Mouse (Mus musculus): ENCODE data around the gene Hdac9. TPM values are rescaled to one million over a fixed set of nuclear protein-coding genes. Genes with fewer than 3 reads are reported as not detected.

The Hdac9 gene
- polyA plus RNA-seq, 1 experiment from 2014 or later = 9.8 TPM

GRCm38 (mm10) chr12:34176790-34177189 lies 740.1 kb downstream of the Hdac9 start:
- no peak for DNase-seq (ENCODE audit: low spot score)
- H3K27ac ChIP-seq (replicated peaks; ENCODE audit: low read depth, low read length) = no peak overlapping the region
- H3K4me2 ChIP-seq (ENCODE audit: low read depth, low read length) = no peak overlapping the region
- ATAC-seq (ENCODE audit: low read depth) = no peak
- WGBS = 93% methylated on average over 3 of the region's 3 CpGs
- no peaks in the 10 kb centered on the region for H3K9me3 ChIP-seq (ENCODE audit: control insufficient read depth, low read length)
- no peak overlapping the region for H3K4me3 ChIP-seq (ENCODE audit: low read depth, low read length)
- H3K9ac ChIP-seq (ENCODE audit: low read depth, low read length) = no peak overlapping the region
- no peaks in the 10 kb centered on the region for H3K36me3 ChIP-seq (ENCODE audit: control insufficient read depth, insufficient read depth, low read length)
- H3K4me1 ChIP-seq (ENCODE audit: control insufficient read depth, insufficient read depth, low read length) = no peaks in the 10 kb centered on the region
- H3K27me3 ChIP-seq (replicated peaks; ENCODE audit: control insufficient read depth, insufficient read depth, low read length) = no peaks in the 10 kb centered on the region

- ATAC-seq (ENCODE audit: low read depth) (no peak), DNase-seq (ENCODE audit: low spot score) (peak; percentile 45)
- no peak overlapping the region for H3K9ac ChIP-seq (ENCODE audit: low read depth, low read length)
- WGBS = 45% methylated on average over 1 of the region's 1 CpGs
- H3K4me2 ChIP-seq (ENCODE audit: low read depth, low read length) = no peak overlapping the region
- H3K27me3 ChIP-seq (replicated peaks; ENCODE audit: control insufficient read depth, insufficient read depth, low read length) = no peaks in the 10 kb centered on the region
- no peaks in the 10 kb centered on the region for H3K9me3 ChIP-seq (ENCODE audit: control insufficient read depth, low read length)
- H3K36me3 ChIP-seq (ENCODE audit: control insufficient read depth, insufficient read depth, low read length) = no peaks in the 10 kb centered on the region
- no peak overlapping the region for H3K27ac ChIP-seq (replicated peaks; ENCODE audit: low read depth, low read length)
- H3K4me3 ChIP-seq (ENCODE audit: low read depth, low read length) = no peak overlapping the region
- H3K4me1 ChIP-seq (ENCODE audit: control insufficient read depth, insufficient read depth, low read length) = peaks cover 5% of the 10 kb centered on the region
These were observed 743.9 kb downstream of the Hdac9 start for GRCm38 (mm10) chr12:34173036-34173435.

GRCm38 (mm10) chr12:34170601-34171000 lies 746.3 kb downstream of the Hdac9 start:
- Histone ChIP-seq H3K4me3 (ENCODE audit: low read depth, low read length) (no peak overlapping the region), H3K36me3 (ENCODE audit: control insufficient read depth, insufficient read depth, low read length) (no peaks in the 10 kb centered on the region), H3K27ac (replicated peaks; ENCODE audit: low read depth, low read length) (peak overlapping the region; percentile 55; the same call in 1 of the 2 replicates), H3K9me3 (ENCODE audit: control insufficient read depth, low read length) (no peaks in the 10 kb centered on the region), H3K4me1 (ENCODE audit: control insufficient read depth, insufficient read depth, low read length) (peaks cover 5% of the 10 kb centered on the region), H3K4me2 (ENCODE audit: low read depth, low read length) (no peak overlapping the region), H3K27me3 (replicated peaks; ENCODE audit: control insufficient read depth, insufficient read depth, low read length) (no peaks in the 10 kb centered on the region), H3K9ac (ENCODE audit: low read depth, low read length) (no peak overlapping the region; the same call in 1 of the 2 replicates)
- WGBS = 28% methylated on average over 3 of the region's 3 CpGs
- peak; percentile 54 for DNase-seq (ENCODE audit: low spot score)
- no peak for ATAC-seq (ENCODE audit: low read depth)

GRCm38 (mm10) chr12:34165674-34166073 lies 751.2 kb downstream of the Hdac9 start:
- Histone ChIP-seq H3K36me3 (ENCODE audit: control insufficient read depth, insufficient read depth, low read length) (no peaks in the 10 kb centered on the region), H3K4me3 (ENCODE audit: low read depth, low read length) (no peak overlapping the region), H3K9me3 (ENCODE audit: control insufficient read depth, low read length) (no peaks in the 10 kb centered on the region), H3K27ac (replicated peaks; ENCODE audit: low read depth, low read length) (no peak overlapping the region), H3K4me2 (ENCODE audit: low read depth, low read length) (no peak overlapping the region), H3K9ac (ENCODE audit: low read depth, low read length) (no peak overlapping the region), H3K27me3 (replicated peaks; ENCODE audit: control insufficient read depth, insufficient read depth, low read length) (no peaks in the 10 kb centered on the region), H3K4me1 (ENCODE audit: control insufficient read depth, insufficient read depth, low read length) (peaks cover 5% of the 10 kb centered on the region)
- 73% methylated on average over 4 of the region's 4 CpGs for WGBS
- no peak for DNase-seq (ENCODE audit: low spot score)
- ATAC-seq (ENCODE audit: low read depth) = no peak

- Histone ChIP-seq H3K9ac (ENCODE audit: low read depth, low read length) (no peak overlapping the region), H3K27me3 (replicated peaks; ENCODE audit: control insufficient read depth, insufficient read depth, low read length) (no peaks in the 10 kb centered on the region), H3K4me3 (ENCODE audit: low read depth, low read length) (no peak overlapping the region), H3K27ac (replicated peaks; ENCODE audit: low read depth, low read length) (no peak overlapping the region), H3K4me2 (ENCODE audit: low read depth, low read length) (no peak overlapping the region), H3K36me3 (ENCODE audit: control insufficient read depth, insufficient read depth, low read length) (no peaks in the 10 kb centered on the region), H3K9me3 (ENCODE audit: control insufficient read depth, low read length) (no peaks in the 10 kb centered on the region), H3K4me1 (ENCODE audit: control insufficient read depth, insufficient read depth, low read length) (peaks cover 7% of the 10 kb centered on the region; the same call in 1 of the 2 replicates)
- no peak for ATAC-seq (ENCODE audit: low read depth)
- WGBS = 63% methylated on average over 6 of the region's 6 CpGs
- no peak for DNase-seq (ENCODE audit: low spot score)
These were observed 760.6 kb downstream of the Hdac9 start for GRCm38 (mm10) chr12:34156301-34156700.

DNA sequence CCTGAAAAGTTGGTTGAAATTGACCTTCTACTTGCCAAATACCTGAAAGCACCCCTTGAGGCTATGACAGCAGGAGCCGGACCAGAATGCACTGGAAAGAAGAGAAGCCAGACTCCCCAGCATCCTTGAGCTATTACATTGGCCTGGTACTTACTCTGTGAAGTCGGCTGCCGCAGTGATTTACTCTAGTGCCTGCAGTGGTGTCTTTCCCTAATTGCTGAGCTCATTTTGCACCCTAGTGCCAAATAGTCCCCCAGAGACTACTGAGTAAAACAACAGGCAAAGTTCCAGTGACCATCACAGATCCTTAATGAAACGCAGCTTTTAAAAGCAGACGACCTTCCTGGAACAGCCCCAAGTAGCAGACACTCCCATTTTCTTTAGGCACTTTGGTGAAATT lies 761.2 kb downstream of the Hdac9 start:
- Histone ChIP-seq H3K4me2 (ENCODE audit: low read depth, low read length) (no peak overlapping the region), H3K4me3 (ENCODE audit: low read depth, low read length) (no peak overlapping the region), H3K9ac (ENCODE audit: low read depth, low read length) (no peak overlapping the region), H3K9me3 (ENCODE audit: control insufficient read depth, low read length) (no peaks in the 10 kb centered on the region), H3K36me3 (ENCODE audit: control insufficient read depth, insufficient read depth, low read length) (no peaks in the 10 kb centered on the region), H3K4me1 (ENCODE audit: control insufficient read depth, insufficient read depth, low read length) (peaks cover 7% of the 10 kb centered on the region; the same call in 1 of the 2 replicates), H3K27me3 (replicated peaks; ENCODE audit: control insufficient read depth, insufficient read depth, low read length) (no peaks in the 10 kb centered on the region), H3K27ac (replicated peaks; ENCODE audit: low read depth, low read length) (no peak overlapping the region)
- 31% methylated on average over 5 of the region's 5 CpGs for WGBS
- DNase-seq (ENCODE audit: low spot score) (peak; percentile 43), ATAC-seq (ENCODE audit: low read depth) (no peak)

DNA sequence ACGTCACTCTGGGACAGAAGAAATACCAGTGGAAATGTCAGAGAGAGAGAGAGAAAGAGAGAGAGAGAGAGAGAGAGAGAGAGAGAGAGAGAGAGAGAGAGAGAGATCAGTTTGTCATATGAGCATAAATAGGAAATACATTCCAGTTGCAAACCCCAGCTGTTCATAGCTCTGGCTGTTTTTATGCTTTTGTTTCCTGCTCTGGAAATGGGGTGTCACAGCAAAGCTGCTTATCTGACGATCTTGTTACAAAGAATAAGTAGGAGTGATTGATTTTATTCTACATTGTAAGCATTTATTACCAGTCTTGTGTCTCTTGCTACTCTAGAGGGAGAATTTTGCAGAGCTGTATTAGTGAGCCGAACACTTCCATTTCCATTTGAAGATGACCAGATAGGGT lies 762.1 kb downstream of the Hdac9 start:
- peaks cover 7% of the 10 kb centered on the region; the same call in 1 of the 2 replicates for H3K4me1 ChIP-seq (ENCODE audit: control insufficient read depth, insufficient read depth, low read length)
- H3K9me3 ChIP-seq (ENCODE audit: control insufficient read depth, low read length) = no peaks in the 10 kb centered on the region
- H3K4me2 ChIP-seq (ENCODE audit: low read depth, low read length) = no peak overlapping the region
- no peak overlapping the region for H3K27ac ChIP-seq (replicated peaks; ENCODE audit: low read depth, low read length)
- DNase-seq (ENCODE audit: low spot score) (no peak), ATAC-seq (ENCODE audit: low read depth) (no peak)
- no peak overlapping the region for H3K4me3 ChIP-seq (ENCODE audit: low read depth, low read length)
- no peaks in the 10 kb centered on the region for H3K27me3 ChIP-seq (replicated peaks; ENCODE audit: control insufficient read depth, insufficient read depth, low read length)
- H3K9ac ChIP-seq (ENCODE audit: low read depth, low read length) = no peak overlapping the region
- H3K36me3 ChIP-seq (ENCODE audit: control insufficient read depth, insufficient read depth, low read length) = no peaks in the 10 kb centered on the region
- 57% methylated on average over 3 of the region's 3 CpGs for WGBS

DNA sequence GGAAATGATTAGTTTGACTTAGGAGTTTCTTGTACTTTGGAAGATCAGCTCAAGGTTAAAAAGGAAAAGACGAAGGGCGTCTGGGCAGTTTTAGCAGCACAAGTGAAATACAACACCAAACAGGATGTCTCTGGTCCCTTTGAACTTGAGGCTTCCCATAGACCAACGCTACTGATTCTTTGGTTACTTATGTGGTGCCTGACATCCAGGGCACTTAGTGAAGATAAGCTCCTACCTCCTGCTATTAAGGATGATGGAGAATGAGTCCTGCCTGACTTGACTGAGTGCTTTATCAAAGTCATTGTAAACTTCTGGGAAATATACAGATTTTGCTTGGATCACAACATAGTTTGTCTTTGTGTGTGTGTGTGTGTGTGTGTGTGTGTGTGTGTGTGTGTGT lies 765.6 kb downstream of the Hdac9 start:
- ATAC-seq (ENCODE audit: low read depth) (no peak), DNase-seq (ENCODE audit: low spot score) (no peak)
- H3K9me3 ChIP-seq (ENCODE audit: control insufficient read depth, low read length) = no peaks in the 10 kb centered on the region
- peaks cover 7% of the 10 kb centered on the region; the same call in 1 of the 2 replicates for H3K4me1 ChIP-seq (ENCODE audit: control insufficient read depth, insufficient read depth, low read length)
- H3K4me3 ChIP-seq (ENCODE audit: low read depth, low read length) = no peak overlapping the region
- no peak overlapping the region; the same call in 1 of the 2 replicates for H3K27ac ChIP-seq (replicated peaks; ENCODE audit: low read depth, low read length)
- H3K4me2 ChIP-seq (ENCODE audit: low read depth, low read length) = no peak overlapping the region
- 33% methylated on average over 3 of the region's 3 CpGs for WGBS
- H3K27me3 ChIP-seq (replicated peaks; ENCODE audit: control insufficient read depth, insufficient read depth, low read length) = no peaks in the 10 kb centered on the region
- H3K9ac ChIP-seq (ENCODE audit: low read depth, low read length) = no peak overlapping the region
- no peaks in the 10 kb centered on the region for H3K36me3 ChIP-seq (ENCODE audit: control insufficient read depth, insufficient read depth, low read length)

GRCm38 (mm10) chr12:34142743-34143142 lies 774.2 kb downstream of the Hdac9 start:
- H3K27ac ChIP-seq (replicated peaks; ENCODE audit: low read depth, low read length) = no peak overlapping the region
- no peak for DNase-seq (ENCODE audit: low spot score)
- 83% methylated on average over 2 of the region's 2 CpGs for WGBS

More at GRCm38 (mm10) chr12:34142743-34143142, 774.2 kb downstream of the Hdac9 start:
- H3K4me1 ChIP-seq (ENCODE audit: control insufficient read depth, insufficient read depth, low read length) = no peaks in the 10 kb centered on the region
- no peaks in the 10 kb centered on the region for H3K27me3 ChIP-seq (replicated peaks; ENCODE audit: control insufficient read depth, insufficient read depth, low read length)
- no peak for ATAC-seq (ENCODE audit: low read depth)
- H3K9me3 ChIP-seq (ENCODE audit: control insufficient read depth, low read length) = no peaks in the 10 kb centered on the region
- H3K9ac ChIP-seq (ENCODE audit: low read depth, low read length) = no peak overlapping the region
- H3K4me2 ChIP-seq (ENCODE audit: low read depth, low read length) = no peak overlapping the region
- no peak overlapping the region for H3K4me3 ChIP-seq (ENCODE audit: low read depth, low read length)
- no peaks in the 10 kb centered on the region for H3K36me3 ChIP-seq (ENCODE audit: control insufficient read depth, insufficient read depth, low read length)

Measured in embryonic facial prominence, embryonic 14.5 days (tissue).